Mouse (Mus musculus): Measurements from ENCODE around the gene Cry2. TPM values are rescaled to one million over a fixed set of nuclear protein-coding genes. Genes with fewer than 3 reads are reported as not detected.

Gene Cry2
- total and polyA plus RNA-seq, 3 experiments: 32.9 to 53.8 (median 45.1) TPM

DNA sequence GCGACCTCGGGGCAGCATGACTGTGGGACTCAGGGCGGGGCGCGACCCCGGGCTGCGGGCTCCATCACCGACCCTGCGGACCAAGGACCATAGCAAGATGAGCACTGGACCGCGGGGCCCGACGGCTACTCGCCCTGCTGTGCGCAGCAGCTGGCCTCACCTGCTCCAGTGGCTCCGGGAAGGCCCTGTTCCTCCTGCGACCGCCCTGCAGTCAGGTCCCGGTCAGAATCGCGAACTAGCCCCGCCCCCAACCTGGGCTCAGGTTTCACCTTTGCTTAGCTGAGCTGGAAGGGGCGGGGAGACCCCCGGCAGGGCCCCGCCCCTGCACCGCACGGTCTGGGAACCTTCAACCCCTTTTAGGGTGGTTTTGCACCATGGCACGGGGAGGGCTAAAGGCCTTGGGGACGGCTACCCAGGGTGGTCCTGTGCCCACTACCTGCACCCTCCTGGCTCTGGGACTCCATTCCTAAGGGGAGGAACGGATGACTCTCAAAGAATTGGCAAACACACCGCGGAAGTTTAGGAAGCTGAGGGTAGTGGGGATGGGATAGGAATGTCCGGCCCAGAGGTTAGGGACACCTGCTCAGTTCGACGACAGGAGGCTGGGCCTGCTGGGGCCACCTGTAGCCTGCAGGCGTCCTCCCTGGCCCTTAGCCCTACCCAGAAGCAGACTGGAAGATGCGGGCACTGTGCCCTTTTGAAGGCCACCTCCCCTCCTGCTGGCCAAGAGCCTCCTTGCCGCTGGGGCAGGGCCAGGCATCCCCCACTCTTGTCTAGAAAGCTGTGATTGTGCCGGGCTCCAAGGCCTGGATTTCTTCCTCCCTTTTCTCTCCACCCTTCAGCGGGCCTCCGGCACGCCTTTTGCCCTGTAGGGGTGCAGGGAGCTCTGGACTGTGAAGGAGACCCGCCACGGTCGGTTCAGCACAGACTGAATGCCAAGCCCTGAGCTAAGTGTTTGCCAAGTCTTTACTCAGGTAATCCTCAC, 62.7 kb downstream of the Cry2 start:
- DNase-seq: peak; percentile 60

DNA sequence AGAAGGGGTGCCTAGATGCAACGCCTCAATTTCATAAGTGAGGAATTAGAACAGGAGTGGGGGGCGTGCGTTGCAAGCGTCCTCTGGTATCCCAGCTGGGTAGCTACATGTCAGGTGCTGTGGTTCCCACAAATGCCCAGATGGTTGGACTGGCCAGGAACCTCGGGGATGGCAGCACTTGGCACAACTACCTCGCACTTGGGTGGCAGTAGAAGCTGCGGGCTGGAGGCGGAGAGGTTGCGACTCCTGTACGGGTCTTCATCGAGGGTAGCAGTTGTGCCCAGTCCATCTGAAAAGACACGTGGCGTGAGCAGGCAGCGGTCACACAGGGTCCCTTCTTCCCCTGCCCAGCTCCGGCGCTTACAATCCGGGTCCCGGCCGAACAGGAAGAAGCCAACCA, 63.5 kb downstream of the Cry2 start:
- DNase-seq: no peak

DNA sequence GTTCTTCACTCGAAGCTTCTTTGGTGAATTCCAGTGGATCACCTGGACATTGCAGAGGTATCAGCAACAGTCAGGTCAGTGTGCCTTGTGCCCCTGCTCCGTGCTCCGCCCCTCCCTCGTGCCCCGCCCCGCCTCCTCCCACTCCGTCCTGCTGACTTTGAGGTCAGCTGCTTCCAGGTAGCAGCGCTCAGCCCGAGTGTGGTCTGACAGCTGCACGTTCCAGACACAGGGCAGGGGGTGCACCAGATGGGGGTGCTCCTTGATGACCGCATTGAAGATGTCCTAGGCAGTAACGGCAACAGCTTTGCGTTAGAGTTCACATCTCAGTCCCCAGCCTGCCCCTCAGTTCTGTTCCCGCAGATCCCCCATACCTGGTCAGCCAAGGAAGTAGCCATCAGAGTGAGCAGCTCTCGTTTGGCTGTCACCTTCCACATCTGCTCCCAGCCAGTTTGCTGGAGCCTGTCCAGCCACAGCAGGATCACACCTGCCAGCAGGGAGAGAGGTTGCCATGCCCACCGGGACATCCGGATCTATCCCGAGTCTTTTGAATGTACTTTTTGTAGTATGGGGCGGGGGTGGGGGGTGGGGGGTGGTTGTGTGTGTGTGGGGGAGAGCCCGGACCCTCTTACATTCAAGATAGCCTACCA, 66.3 kb downstream of the Cry2 start:
- no peak for DNase-seq

DNA sequence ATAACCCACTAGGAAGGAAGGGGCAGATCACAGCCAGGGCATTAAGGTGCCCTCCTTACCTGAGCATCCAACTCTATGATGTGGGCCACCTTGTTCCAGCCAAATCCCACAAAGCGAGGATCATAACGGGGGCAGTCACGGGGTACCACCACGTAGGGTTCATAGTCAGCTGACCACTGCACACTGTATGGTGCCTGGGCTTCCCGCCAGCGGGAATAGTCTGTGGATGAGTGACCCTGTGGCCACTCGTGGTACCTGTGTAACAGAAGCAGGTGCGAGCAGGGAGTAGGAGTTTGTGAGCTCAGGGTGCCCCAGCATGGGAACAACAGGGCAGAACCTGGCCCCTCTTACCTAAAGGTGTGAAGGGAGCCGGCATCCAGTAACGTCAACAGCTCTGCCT, 68.3 kb downstream of the Cry2 start:
- DNase-seq: no peak

DNA sequence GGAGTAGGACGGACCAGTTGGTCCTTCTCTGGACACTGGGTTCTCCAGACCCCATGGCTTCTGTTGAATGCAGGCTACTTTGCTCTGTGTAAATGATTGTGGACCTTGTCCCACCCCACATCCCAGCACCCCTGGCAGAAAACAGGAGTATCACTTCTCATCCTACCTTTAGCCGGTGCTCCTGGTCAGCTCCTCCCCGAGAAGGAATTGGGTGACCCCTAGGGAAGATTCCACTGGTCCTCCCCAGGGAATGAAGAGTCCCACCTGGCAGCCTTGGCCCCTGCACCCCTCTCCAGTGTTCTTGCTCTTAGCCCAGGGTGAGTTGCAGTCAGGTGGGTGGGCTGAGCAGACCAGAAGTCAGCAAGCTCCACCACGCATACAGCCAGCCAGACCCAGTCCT, 69.8 kb downstream of the Cry2 start:
- no peak for DNase-seq

DNA sequence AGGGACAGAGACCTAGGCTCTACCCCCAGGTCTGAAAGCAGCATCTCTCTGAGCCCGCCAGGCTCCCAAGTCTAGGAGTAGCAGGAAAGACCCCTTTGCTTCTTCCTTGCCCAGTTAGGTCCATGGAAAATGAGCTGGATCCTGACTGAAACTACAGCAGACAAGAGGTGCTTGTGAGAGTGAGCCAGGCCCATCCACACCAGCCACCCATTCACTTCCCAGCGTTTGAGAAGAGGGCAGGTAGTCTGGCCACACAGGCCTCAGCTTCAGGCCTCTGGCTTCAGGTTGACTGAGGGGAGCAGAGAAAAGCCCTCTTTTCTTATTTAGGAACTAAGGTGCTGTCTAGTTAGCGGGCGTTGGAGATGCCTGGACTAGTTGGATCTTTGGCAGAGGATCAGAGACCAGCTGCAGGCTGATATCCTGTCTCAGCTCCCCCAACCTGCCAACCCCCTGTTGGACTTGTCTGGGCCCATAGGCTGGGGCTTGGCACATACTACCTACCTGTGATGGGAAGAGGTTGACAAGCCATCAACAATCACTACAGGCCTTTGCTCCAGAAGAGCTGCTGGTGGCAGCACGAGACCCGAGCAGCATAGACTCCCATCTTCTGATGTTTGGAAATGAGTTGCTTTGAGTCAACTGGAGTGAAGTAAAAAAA, 71.1 kb downstream of the Cry2 start:
- no peak for DNase-seq

DNA sequence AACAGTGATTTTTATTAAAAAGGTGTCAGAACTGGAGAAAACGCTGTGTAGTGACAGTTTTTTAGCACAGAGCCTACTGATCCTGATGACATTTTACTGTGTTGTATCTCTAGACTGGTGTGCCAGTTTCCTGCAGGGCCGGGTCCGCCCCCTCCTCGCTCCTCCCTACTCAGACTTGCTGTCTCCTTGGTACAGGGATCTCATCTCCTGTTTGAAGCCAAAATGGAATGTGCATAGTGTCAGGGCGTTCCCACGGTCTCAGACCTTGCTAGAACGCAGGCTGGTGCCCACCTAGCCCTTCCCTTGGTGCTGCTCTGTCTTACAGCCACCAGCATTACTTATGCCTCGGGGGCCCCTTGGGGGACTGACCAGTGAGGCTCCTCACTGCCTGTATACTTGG, 72.0 kb downstream of the Cry2 start:
- no peak for DNase-seq

DNA sequence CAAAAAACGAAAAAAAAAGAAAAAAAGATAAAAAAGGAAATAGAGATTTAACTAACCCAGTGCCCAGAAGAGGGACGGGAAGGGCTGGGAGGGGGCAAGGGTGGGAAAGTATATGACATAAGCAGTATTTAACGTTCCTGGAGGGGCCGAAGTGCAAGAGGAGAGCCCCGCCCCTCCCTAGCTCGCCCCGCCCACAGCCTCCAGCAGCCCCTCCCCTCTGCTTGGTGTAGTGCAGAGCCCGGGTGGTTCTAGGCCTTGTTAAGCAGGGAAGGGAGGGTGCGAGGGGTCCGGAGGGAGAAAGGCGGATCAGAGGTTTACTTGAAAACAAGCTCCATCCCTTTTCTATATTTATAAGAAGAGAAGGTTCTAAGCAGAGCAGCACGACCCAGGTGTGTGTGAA, 73.0 kb downstream of the Cry2 start:
- no peak for DNase-seq

DNA sequence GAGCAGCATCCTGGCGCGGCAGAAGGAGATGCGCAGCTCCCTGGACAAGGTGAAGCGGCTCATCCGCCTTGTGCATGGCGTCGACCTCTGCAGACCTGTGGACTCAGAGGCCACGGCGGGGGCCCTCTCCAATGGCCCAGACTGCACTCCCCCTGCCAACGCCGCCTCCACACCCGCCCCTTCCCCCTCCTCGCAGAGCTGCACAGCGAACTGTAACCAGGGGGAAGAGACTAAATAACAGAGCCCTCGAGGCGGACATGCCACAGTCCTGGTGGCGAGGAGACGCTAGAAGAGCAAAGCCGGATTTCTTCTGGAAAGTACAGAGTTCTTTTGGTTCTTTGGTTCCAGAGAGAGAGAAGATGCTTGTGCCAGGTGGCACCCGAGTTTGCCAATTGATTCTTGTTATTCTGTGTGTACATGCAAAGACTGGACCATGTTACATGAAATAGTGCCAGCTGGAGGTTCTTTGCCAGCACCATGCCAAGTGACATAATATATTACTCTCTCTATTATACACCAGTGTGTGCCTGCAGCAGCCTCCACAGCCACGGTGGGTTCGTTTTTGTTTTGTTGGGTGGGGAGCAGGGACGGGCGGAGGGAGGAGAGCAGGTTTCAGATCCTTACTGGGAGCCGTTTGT, 73.5 kb downstream of the Cry2 start:
- DNase-seq: no peak

DNA sequence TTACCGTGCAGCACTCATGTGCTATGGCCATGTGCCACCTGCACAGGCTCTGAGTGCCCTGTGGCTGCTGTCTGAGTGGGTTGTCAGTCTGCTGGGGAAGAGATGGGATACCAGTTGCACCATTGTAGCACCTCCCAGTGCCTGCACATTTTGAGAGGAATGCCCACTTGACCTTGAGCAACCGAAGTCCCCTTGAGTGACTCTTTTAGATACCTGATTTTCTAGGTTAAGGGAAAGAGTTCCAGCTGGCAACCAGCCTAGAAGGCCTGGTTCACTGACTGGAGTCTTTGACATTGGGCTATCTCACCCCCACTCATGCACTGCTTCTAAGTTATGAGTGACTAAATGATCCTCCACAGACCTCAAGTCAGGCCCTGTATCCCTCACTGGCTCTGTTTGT, 74.5 kb downstream of the Cry2 start:
- no peak for DNase-seq

DNA sequence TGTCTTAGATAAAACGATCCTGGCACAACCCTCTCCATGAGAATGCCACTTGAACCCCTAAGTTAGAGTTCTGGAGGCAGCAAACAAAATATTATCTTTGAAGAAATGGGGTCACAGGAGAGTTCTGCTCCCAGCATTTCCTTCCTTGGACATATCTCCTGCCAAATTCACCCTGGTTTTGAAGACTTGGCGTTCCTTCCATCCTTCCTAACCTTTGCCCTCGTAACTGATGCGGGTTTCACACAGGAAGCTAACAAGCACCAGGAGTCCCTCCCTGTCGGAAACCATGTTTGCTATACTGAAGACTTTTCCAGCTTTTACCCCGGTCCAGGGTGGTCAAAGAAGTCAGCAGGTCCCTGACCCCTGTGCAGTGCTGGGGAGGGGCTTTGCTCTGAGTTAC, 79.6 kb downstream of the Cry2 start:
- DNase-seq: no peak

Small RNA genes lying within 50 kb of the gene (microRNA-seq; reads per million reads assigned to microRNA genes)
- gene Mir7000: 0 to 1.2 reads per million in 2 experiments

Other genes starting within 250 kb of the Cry2 start
- gene Pex16, start 59.4 kb downstream of the Cry2 start, total RNA-seq (2021): 100 to 1,000 TPM; 102 to 212 TPM
- 199 and 254 TPM in 2 replicates for gene Pex16, start 59.4 kb downstream of the Cry2 start, polyA plus RNA-seq (2012; rRNA removed)
- 1 to 10 TPM in 1 of 2 experiments, under 1 TPM in 1; 0.45 to 1.4 TPM for gene Large2, start 59.2 kb downstream of the Cry2 start, total RNA-seq (2021)
- 1.3 and 2.2 TPM in 2 replicates for gene Large2, start 59.2 kb downstream of the Cry2 start, polyA plus RNA-seq (2012; rRNA removed)
- 10 to 100 TPM in 1 of 2 experiments, 1 to 10 TPM in 1; 4.9 to 14.6 TPM for gene 1700029I15Rik, start 51.5 kb downstream of the Cry2 start, total RNA-seq (2021)
- 10.5 and 15.0 TPM in 2 replicates for gene 1700029I15Rik, start 51.5 kb downstream of the Cry2 start, polyA plus RNA-seq (2012; rRNA removed)
- 10 to 100 TPM; 30.2 to 34.9 TPM for gene Mapk8ip1, start 32.8 kb downstream of the Cry2 start, total RNA-seq (2021)
- 60.9 and 67.1 TPM in 2 replicates for gene Mapk8ip1, start 32.8 kb downstream of the Cry2 start, polyA plus RNA-seq (2012; rRNA removed)
- 10 to 100 TPM; 14.3 to 23.2 TPM for gene Slc35c1, start 26.5 kb upstream of the Cry2 start, total RNA-seq (2021)
- 50.9 and 98.4 TPM in 2 replicates for gene Slc35c1, start 26.5 kb upstream of the Cry2 start, polyA plus RNA-seq (2012; rRNA removed)
- gene Chst1, start 165.7 kb upstream of the Cry2 start, total RNA-seq (2021): 10 to 100 TPM; 15.3 to 18.8 TPM
- gene Chst1, start 165.7 kb upstream of the Cry2 start, polyA plus RNA-seq (2012; rRNA removed): 22.8 and 40.7 TPM in 2 replicates

Measured in adrenal gland, adult 2 months (tissue).